Comparison of ENCODE assay signal across 25 mouse cellular contexts in genomic region chr9:25132920-25133319, GRCm38 (mm10). TPM values are rescaled to one million over a fixed set of nuclear protein-coding genes. Genes with fewer than 3 reads are reported as not detected.
DNase-seq lines count a peak whose midpoint lies in the region; ATAC-seq and TF ChIP-seq lines count a peak whose summit lies in the region.
"Had no signal": no experiment of that assay in that cellular context is flagged by ENCODE, and none has a peak within 500 bp of the region (broad histone marks: within the 10 kb centered on the region; RNA-seq: fewer than 3 reads in every experiment).

No protein-coding gene starts in this region.

- H3K36me3 ChIP-seq in stomach, embryonic 14.5 days (ENCODE audit: control insufficient read depth, insufficient read depth, low read length) = peaks cover 6% of the 10 kb centered on the region; the same call in 1 of the 2 replicates
- H3K36me3 ChIP-seq in stomach, postnatal 0 days (ENCODE audit: control insufficient read depth, insufficient read depth, low read length) = no peaks in the 10 kb centered on the region
- no peaks in the 10 kb centered on the region for H3K36me3 ChIP-seq in midbrain, embryonic 11.5 days (ENCODE audit: control insufficient read depth, insufficient read depth, low read length)
- H3K36me3 ChIP-seq: embryonic facial prominence, embryonic 12.5 days had no signal

- whole genome bisulfite sequencing in stomach, embryonic 14.5 days = 55% methylated on average over 4 of the region's 4 CpGs
- 56% methylated on average over 4 of the region's 4 CpGs for WGBS in stomach, postnatal 0 days
- WGBS in midbrain, embryonic 11.5 days = 85% methylated on average over 4 of the region's 4 CpGs

- no peak for DNase-seq in layer of hippocampus, adult 2 months (ENCODE audit: low spot score in 2 of 2)
- DNase-seq in layer of hippocampus, postnatal 25 days (ENCODE audit: extremely low spot score in 1 of 2, low spot score in 1 of 2) = no peak
- DNase-seq in stomach, postnatal 0 days (ENCODE audit: low spot score) = no peak
- no peak for DNase-seq in ovary, adult 18-20 months (ENCODE audit: low spot score)
- no peak for DNase-seq in midbrain, embryonic 11.5 days (ENCODE audit: low spot score, missing footprints)
- DNase-seq: adrenal gland, postnatal 10 days; cerebellum, adult 11-12 months; cerebellum, adult 9-10 months; cerebellum, postnatal 25 days; gastrocnemius, postnatal 36 days; heart, adult 2 months; heart, postnatal 14 days had no signal

- TF ChIP-seq CTCF in layer of hippocampus, adult 2 months (conservative IDR thresholded peaks at IDR 0.05) = no peak
- TF ChIP-seq CTCF in stomach, postnatal 0 days (IDR thresholded peaks at IDR 0.05; ENCODE audit: low read depth) = no peak

- no peak for ATAC-seq in stomach, embryonic 14.5 days (ENCODE audit: insufficient number of reproducible peaks, insufficient read depth, low FRiP score, low read depth)
- ATAC-seq in stomach, postnatal 0 days (ENCODE audit: low FRiP score, low TSS enrichment) = no peak
- peak; percentile 77 for ATAC-seq in megakaryocyte-erythroid progenitor cell, adult 5-6 weeks (replicated peaks; ENCODE audit: low FRiP score, low TSS enrichment, poor library complexity, severe bottlenecking)
- no peak for ATAC-seq in midbrain, embryonic 11.5 days (ENCODE audit: low FRiP score)
- ATAC-seq: forebrain, embryonic 16.5 days had no signal

- no peak overlapping the region for H3K9ac ChIP-seq in stomach, embryonic 14.5 days (replicated peaks; ENCODE audit: low read depth, low read length)
- H3K9ac ChIP-seq in stomach, postnatal 0 days (ENCODE audit: low read length) = no peak overlapping the region
- no peak overlapping the region for H3K9ac ChIP-seq in midbrain, embryonic 11.5 days (ENCODE audit: low read length)
- H3K9ac ChIP-seq: embryonic facial prominence, embryonic 12.5 days; forebrain, embryonic 12.5 days; heart, embryonic 15.5 days; hindbrain, embryonic 14.5 days had no signal

- H3K27ac ChIP-seq in layer of hippocampus, adult 2 months = peak overlapping the region; percentile 39; the same call in 1 of the 2 replicates
- peak overlapping the region; percentile 12; the same call in 1 of the 2 replicates for H3K27ac ChIP-seq in stomach, embryonic 14.5 days (ENCODE audit: low read length)
- H3K27ac ChIP-seq in stomach, postnatal 0 days (replicated peaks) = no peak overlapping the region
- H3K27ac ChIP-seq in midbrain, embryonic 11.5 days (ENCODE audit: low read depth, low read length) = no peak overlapping the region
- H3K27ac ChIP-seq: embryonic facial prominence, embryonic 12.5 days; forebrain, embryonic 12.5 days; heart, adult 2 months; heart, embryonic 15.5 days; hindbrain, embryonic 10.5 days; hindbrain, embryonic 14.5 days had no signal

- H3K4me2 ChIP-seq in stomach, embryonic 14.5 days (replicated peaks; ENCODE audit: low read depth, low read length) = no peak overlapping the region
- H3K4me2 ChIP-seq in stomach, postnatal 0 days (replicated peaks; ENCODE audit: low read depth) = no peak overlapping the region
- no peak overlapping the region for H3K4me2 ChIP-seq in midbrain, embryonic 11.5 days
- H3K4me2 ChIP-seq: embryonic facial prominence, embryonic 12.5 days; forebrain, embryonic 12.5 days; heart, embryonic 11.5 days; heart, embryonic 15.5 days; hindbrain, embryonic 14.5 days had no signal

- no peaks in the 10 kb centered on the region for H3K27me3 ChIP-seq in stomach, embryonic 14.5 days (ENCODE audit: control insufficient read depth, insufficient read depth, low read length)
- no peaks in the 10 kb centered on the region for H3K27me3 ChIP-seq in stomach, postnatal 0 days (ENCODE audit: control insufficient read depth, insufficient read depth, low read length)
- no peaks in the 10 kb centered on the region for H3K27me3 ChIP-seq in midbrain, embryonic 11.5 days (ENCODE audit: control insufficient read depth, insufficient read depth, low read length)
- H3K27me3 ChIP-seq: embryonic facial prominence, embryonic 12.5 days; forebrain, embryonic 12.5 days; heart, embryonic 15.5 days had no signal

- 0 out of 2 replicates have a peak, but pooled peaks cover 2% of the 10 kb centered on the region for H3K4me1 ChIP-seq in stomach, embryonic 14.5 days (ENCODE audit: control insufficient read depth, insufficient read depth, low read length)
- no peaks in the 10 kb centered on the region for H3K4me1 ChIP-seq in stomach, postnatal 0 days (replicated peaks; ENCODE audit: control insufficient read depth, insufficient read depth)
- H3K4me1 ChIP-seq in midbrain, embryonic 11.5 days (ENCODE audit: control insufficient read depth, insufficient read depth, low read length) = no peaks in the 10 kb centered on the region
- H3K4me1 ChIP-seq: embryonic facial prominence, embryonic 12.5 days; forebrain, embryonic 12.5 days; heart, embryonic 15.5 days; hindbrain, embryonic 10.5 days had no signal

- no peak for TF ChIP-seq EP300 in stomach, postnatal 0 days (optimal IDR thresholded peaks at IDR 0.05)

- H3K9me3 ChIP-seq in stomach, embryonic 14.5 days (ENCODE audit: control insufficient read depth, low read depth, low read length) = no peaks in the 10 kb centered on the region
- no peaks in the 10 kb centered on the region for H3K9me3 ChIP-seq in stomach, postnatal 0 days (ENCODE audit: control insufficient read depth, low read length)
- no peaks in the 10 kb centered on the region for H3K9me3 ChIP-seq in midbrain, embryonic 11.5 days (ENCODE audit: control insufficient read depth, low read length)
- H3K9me3 ChIP-seq: embryonic facial prominence, embryonic 12.5 days; forebrain, embryonic 12.5 days; heart, embryonic 15.5 days; hindbrain, embryonic 10.5 days had no signal

- no peak overlapping the region for H3K4me3 ChIP-seq in layer of hippocampus, adult 2 months
- no peak overlapping the region for H3K4me3 ChIP-seq in stomach, embryonic 14.5 days (ENCODE audit: low read depth, low read length)
- no peak overlapping the region for H3K4me3 ChIP-seq in stomach, postnatal 0 days (ENCODE audit: low read depth, low read length)
- no peak overlapping the region for H3K4me3 ChIP-seq in midbrain, embryonic 11.5 days (ENCODE audit: low read depth, low read length)
- H3K4me3 ChIP-seq: embryonic facial prominence, embryonic 12.5 days; forebrain, embryonic 12.5 days; heart, adult 2 months; heart, embryonic 15.5 days; hindbrain, embryonic 10.5 days had no signal

RNA-seq across cellular contexts. Expression of gene Herpud2, which starts 18.7 kb away (rescaled TPM):
- total RNA-seq in layer of hippocampus, adult 2 months (2021) = 10 to 100 TPM; 44.4 to 46.5 TPM
- 10 to 100 TPM; 48.5 to 49.8 TPM for total RNA-seq in layer of hippocampus, postnatal 25 days (2021)
- 32.4 and 34.2 TPM in 2 replicates for polyA plus RNA-seq in stomach, embryonic 14.5 days (2014; fragmentation: Nextera tagmentation; extraction: Ambion mirVana)
- polyA plus RNA-seq in stomach, postnatal 0 days (2015; fragmentation: Nextera tagmentation; extraction: Ambion mirVana) = 24.3 and 25.8 TPM in 2 replicates
- 26.4 and 28.0 TPM in 2 replicates for total RNA-seq in megakaryocyte-erythroid progenitor cell, adult 5-6 weeks (2014; fragmentation: Nextera tagmentation)
- 12.6 and 13.9 TPM in 2 replicates for total RNA-seq in megakaryocyte-erythroid progenitor cell, adult 5-6 weeks (2017)
- polyA plus RNA-seq in midbrain, embryonic 11.5 days (2014; fragmentation: Nextera tagmentation; extraction: Ambion mirVana) = 31.8 and 33.9 TPM in 2 replicates

RNA-seq across cellular contexts. Expression of gene Gm10181, which starts 43.7 kb away (rescaled TPM):
- total RNA-seq in layer of hippocampus, adult 2 months (2021) = not detected
- not detected for total RNA-seq in layer of hippocampus, postnatal 25 days (2021)
- polyA plus RNA-seq in stomach, embryonic 14.5 days (2014; fragmentation: Nextera tagmentation; extraction: Ambion mirVana) = not detected in 2 replicates
- not detected in 2 replicates for polyA plus RNA-seq in stomach, postnatal 0 days (2015; fragmentation: Nextera tagmentation; extraction: Ambion mirVana)
- total RNA-seq in megakaryocyte-erythroid progenitor cell, adult 5-6 weeks (2014; fragmentation: Nextera tagmentation) = not detected in 2 replicates
- not detected in 2 replicates for total RNA-seq in megakaryocyte-erythroid progenitor cell, adult 5-6 weeks (2017)
- polyA plus RNA-seq in midbrain, embryonic 11.5 days (2014; fragmentation: Nextera tagmentation; extraction: Ambion mirVana) = not detected in 2 replicates
- total RNA-seq: adrenal gland, postnatal 10 days; adrenal gland, postnatal 4 days; ES-E14; gastrocnemius, adult 8-10 months; gastrocnemius, postnatal 36 days; heart, adult 2 months; heart, postnatal 14 days had no signal
- polyA plus RNA-seq: cortical plate, adult 2 months; embryonic facial prominence, embryonic 12.5 days; forebrain, embryonic 12.5 days; forebrain, embryonic 16.5 days; heart, adult 2 months; heart, embryonic 11.5 days; heart, embryonic 15.5 days; hindbrain, embryonic 10.5 days; hindbrain, embryonic 14.5 days had no signal

Comparison
In these comparisons a context has a peak if more than half of its experiments do, and no peak if none do; other contexts are left out.
1. H3K27ac ChIP-seq: peak in layer of hippocampus, adult 2 months (single experiment) and stomach, embryonic 14.5 days (single experiment); none in stomach, postnatal 0 days (single experiment) and midbrain, embryonic 11.5 days (single experiment).